Mouse (Mus musculus): ENCODE data around the gene Gng4.

DNA sequence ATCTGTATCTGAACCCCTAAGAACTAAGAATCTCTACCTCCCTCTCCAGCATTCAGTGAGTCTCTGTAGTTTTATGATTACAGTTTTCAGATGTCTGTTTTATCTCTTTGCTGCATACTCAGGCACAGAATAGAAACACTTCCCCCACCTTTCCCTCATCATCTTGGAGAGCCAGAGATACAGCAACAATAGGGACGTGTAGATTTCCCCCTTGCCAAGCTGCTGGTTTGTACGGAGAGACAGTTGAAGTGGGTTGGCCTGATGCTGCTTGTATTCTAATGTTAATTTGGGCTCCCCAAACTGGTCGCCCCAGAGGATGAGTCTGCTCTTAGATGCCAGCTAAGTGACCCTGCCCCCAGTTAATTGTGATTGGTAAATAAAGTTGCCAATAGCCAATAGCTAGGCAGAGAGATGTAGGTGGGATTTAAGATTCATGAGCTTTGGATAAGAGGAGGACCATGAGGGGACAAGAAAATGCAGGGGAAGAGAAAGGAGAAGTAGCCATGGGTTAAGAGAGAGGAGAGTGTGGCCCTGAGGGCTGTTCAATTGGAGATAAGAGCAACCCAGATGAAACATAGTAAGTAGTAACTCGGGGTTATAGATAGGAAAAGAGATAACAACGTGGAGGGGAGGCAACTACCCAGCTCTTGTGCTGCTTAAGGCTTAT, 11.4 kb downstream of the Gng4 start:
- TF ChIP-seq CTCF (IDR thresholded peaks at IDR 0.05; ENCODE audit: low read depth), result no peak
- no peak for TF ChIP-seq EP300 (IDR thresholded peaks at IDR 0.05; ENCODE audit: low read depth)
